Mouse (Mus musculus): ENCODE data around the gene Barhl2. TPM values are rescaled to one million over a fixed set of nuclear protein-coding genes. Genes with fewer than 3 reads are reported as not detected.

Gene Barhl2
- not detected in 2 replicates for polyA plus RNA-seq (2015; fragmentation: Nextera tagmentation; extraction: Ambion mirVana)

GRCm38 (mm10) chr5:106457986-106458476, at the start of gene Barhl2:
TSS of gene Barhl2 (minus strand) at chr5:106458166.
- ATAC-seq (ENCODE audit: insufficient read depth) = no peak
- Histone ChIP-seq H3K4me1 (replicated peaks) (peaks cover 3% of the 10 kb centered on the region; the same call in 1 of the 2 replicates), H3K4me3 (replicated peaks) (peak within 1 kb of the TSS; percentile 42), H3K27me3 (peaks cover 98% of the 10 kb centered on the region), H3K36me3 (replicated peaks) (no peaks in the 10 kb centered on the region), H3K4me2 (peak within 1 kb of the TSS; percentile 62), H3K9ac (no peak within 1 kb of the TSS), H3K9me3 (replicated peaks) (no peaks in the 10 kb centered on the region), H3K27ac (replicated peaks) (no peak within 1 kb of the TSS)
- under 1% methylated on average over 54 of the region's 57 CpGs for WGBS (ENCODE audit: insufficient replicate concordance)

- Histone ChIP-seq H3K9ac (no peak overlapping the region), H3K4me2 (no peak overlapping the region), H3K9me3 (replicated peaks) (no peaks in the 10 kb centered on the region), H3K4me3 (replicated peaks) (no peak overlapping the region), H3K27ac (replicated peaks) (no peak overlapping the region), H3K27me3 (no peaks in the 10 kb centered on the region; the same call in 1 of the 2 replicates), H3K4me1 (replicated peaks) (no peaks in the 10 kb centered on the region), H3K36me3 (replicated peaks) (no peaks in the 10 kb centered on the region)
- ATAC-seq (ENCODE audit: insufficient read depth) = no peak
- WGBS (ENCODE audit: insufficient replicate concordance) = 68% methylated on average over 5 of the region's 5 CpGs
Measured at GRCm38 (mm10) chr5:106506061-106506460, 48.1 kb upstream of the Barhl2 start.

- Histone ChIP-seq H3K4me3 (replicated peaks) (no peak overlapping the region), H3K9me3 (replicated peaks) (no peaks in the 10 kb centered on the region), H3K4me2 (no peak overlapping the region), H3K27ac (replicated peaks) (no peak overlapping the region), H3K36me3 (replicated peaks) (no peaks in the 10 kb centered on the region), H3K9ac (no peak overlapping the region), H3K27me3 (no peaks in the 10 kb centered on the region; the same call in 1 of the 2 replicates), H3K4me1 (replicated peaks) (no peaks in the 10 kb centered on the region)
- ATAC-seq (ENCODE audit: insufficient read depth) = no peak
- 61% methylated on average over 12 of the region's 12 CpGs for WGBS (ENCODE audit: insufficient replicate concordance)
Measured at GRCm38 (mm10) chr5:106502684-106503545, 44.9 kb upstream of the Barhl2 start.

- Histone ChIP-seq H3K4me3 (replicated peaks) (no peak overlapping the region), H3K27me3 (no peaks in the 10 kb centered on the region; the same call in 1 of the 2 replicates), H3K9ac (no peak overlapping the region), H3K36me3 (replicated peaks) (no peaks in the 10 kb centered on the region), H3K4me1 (replicated peaks) (no peaks in the 10 kb centered on the region), H3K27ac (replicated peaks) (no peak overlapping the region), H3K9me3 (replicated peaks) (no peaks in the 10 kb centered on the region), H3K4me2 (no peak overlapping the region)
- 48% methylated on average over 7 of the region's 7 CpGs for WGBS (ENCODE audit: insufficient replicate concordance)
- no peak for ATAC-seq (ENCODE audit: insufficient read depth)
Measured at GRCm38 (mm10) chr5:106502271-106502670, 44.3 kb upstream of the Barhl2 start.

- Histone ChIP-seq H3K4me2 (no peak overlapping the region), H3K27ac (replicated peaks) (no peak overlapping the region), H3K4me1 (replicated peaks) (no peaks in the 10 kb centered on the region), H3K9ac (no peak overlapping the region), H3K4me3 (replicated peaks) (no peak overlapping the region), H3K9me3 (replicated peaks) (no peaks in the 10 kb centered on the region), H3K36me3 (replicated peaks) (no peaks in the 10 kb centered on the region), H3K27me3 (no peaks in the 10 kb centered on the region; the same call in 1 of the 2 replicates)
- ATAC-seq (ENCODE audit: insufficient read depth) = no peak
- WGBS (ENCODE audit: insufficient replicate concordance) = 46% methylated on average over 8 of the region's 8 CpGs
Measured at GRCm38 (mm10) chr5:106491771-106492170, 33.8 kb upstream of the Barhl2 start.

- H3K4me3 ChIP-seq (replicated peaks) = no peak overlapping the region
- no peak overlapping the region for H3K27ac ChIP-seq (replicated peaks)
- no peaks in the 10 kb centered on the region for H3K36me3 ChIP-seq (replicated peaks)
- H3K27me3 ChIP-seq = peaks cover 89% of the 10 kb centered on the region
- no peaks in the 10 kb centered on the region for H3K9me3 ChIP-seq (replicated peaks)
- ATAC-seq (ENCODE audit: insufficient read depth) = no peak
- H3K4me2 ChIP-seq = no peak overlapping the region
- 0 out of 2 replicates have a peak, but pooled peaks cover 5% of the 10 kb centered on the region for H3K4me1 ChIP-seq (replicated peaks)
- WGBS (ENCODE audit: insufficient replicate concordance) = 8% methylated on average over 10 of the region's 10 CpGs
- no peak overlapping the region for H3K9ac ChIP-seq
Measured at GRCm38 (mm10) chr5:106472105-106472500, 14.1 kb upstream of the Barhl2 start.

- no peaks in the 10 kb centered on the region for H3K36me3 ChIP-seq (replicated peaks)
- no peak overlapping the region for H3K4me2 ChIP-seq
- no peak overlapping the region for H3K9ac ChIP-seq
- H3K4me3 ChIP-seq (replicated peaks) = no peak overlapping the region
- H3K9me3 ChIP-seq (replicated peaks) = no peaks in the 10 kb centered on the region
- WGBS (ENCODE audit: insufficient replicate concordance) = 17% methylated on average over 13 of the region's 13 CpGs
- peaks cover 92% of the 10 kb centered on the region for H3K27me3 ChIP-seq
- H3K27ac ChIP-seq (replicated peaks) = no peak overlapping the region
- no peak for ATAC-seq (ENCODE audit: insufficient read depth)
- 0 out of 2 replicates have a peak, but pooled peaks cover 5% of the 10 kb centered on the region for H3K4me1 ChIP-seq (replicated peaks)
Measured at GRCm38 (mm10) chr5:106471235-106472104, 13.5 kb upstream of the Barhl2 start.

GRCm38 (mm10) chr5:106465129-106465790, 7.3 kb upstream of the Barhl2 start:
- no peak overlapping the region for H3K27ac ChIP-seq (replicated peaks)
- H3K4me3 ChIP-seq (replicated peaks) = no peak overlapping the region
- no peak overlapping the region for H3K4me2 ChIP-seq
- 2% methylated on average over 31 of the region's 31 CpGs for WGBS (ENCODE audit: insufficient replicate concordance)
- H3K9ac ChIP-seq = no peak overlapping the region
- H3K27me3 ChIP-seq = peaks cover 100% of the 10 kb centered on the region
- no peak for ATAC-seq (ENCODE audit: insufficient read depth)
- no peaks in the 10 kb centered on the region for H3K9me3 ChIP-seq (replicated peaks)
- H3K4me1 ChIP-seq (replicated peaks) = no peaks in the 10 kb centered on the region
- H3K36me3 ChIP-seq (replicated peaks) = no peaks in the 10 kb centered on the region

GRCm38 (mm10) chr5:106464336-106465128, 6.6 kb upstream of the Barhl2 start:
- no peaks in the 10 kb centered on the region for H3K36me3 ChIP-seq (replicated peaks)
- H3K4me2 ChIP-seq = no peak overlapping the region
- no peaks in the 10 kb centered on the region for H3K4me1 ChIP-seq (replicated peaks)
- H3K9ac ChIP-seq = no peak overlapping the region
- WGBS (ENCODE audit: insufficient replicate concordance) = 2% methylated on average over 24 of the region's 24 CpGs
- no peaks in the 10 kb centered on the region for H3K9me3 ChIP-seq (replicated peaks)
- peaks cover 100% of the 10 kb centered on the region for H3K27me3 ChIP-seq
- H3K27ac ChIP-seq (replicated peaks) = no peak overlapping the region
- H3K4me3 ChIP-seq (replicated peaks) = no peak overlapping the region
- no peak for ATAC-seq (ENCODE audit: insufficient read depth)

- ATAC-seq (ENCODE audit: insufficient read depth) = no peak
- WGBS (ENCODE audit: insufficient replicate concordance) = 2% methylated on average over 25 of the region's 25 CpGs
- H3K27ac ChIP-seq (replicated peaks) = no peak overlapping the region
Measured at GRCm38 (mm10) chr5:106463661-106464191, 5.8 kb upstream of the Barhl2 start.

More at GRCm38 (mm10) chr5:106463661-106464191, 5.8 kb upstream of the Barhl2 start:
- Histone ChIP-seq H3K27me3 (peaks cover 100% of the 10 kb centered on the region), H3K9me3 (replicated peaks) (no peaks in the 10 kb centered on the region), H3K4me3 (replicated peaks) (no peak overlapping the region), H3K4me2 (no peak overlapping the region), H3K36me3 (replicated peaks) (no peaks in the 10 kb centered on the region), H3K9ac (no peak overlapping the region), H3K4me1 (replicated peaks) (peaks cover under 1% of the 10 kb centered on the region; the same call in 1 of the 2 replicates)
